Mouse (Mus musculus) bone marrow macrophage, adult 2 months (primary cell): ENCODE data around the gene Clns1a.

Experiments
- CTCF ChIP-seq: IDR thresholded peaks from 2 replicates; pipeline ENCODE4 v1.5.1; 2012; ENCODE audit warnings: low read depth, mild to moderate bottlenecking, low read length, moderate library complexity
- POLR2A ChIP-seq: IDR thresholded peaks from 2 replicates; pipeline ENCODE4 v1.6.1; 2012; ENCODE audit warnings: mild to moderate bottlenecking, low read depth, low read length, borderline replicate concordance

GRCm38 (mm10) chr7:97696133-97696505, 315 bp upstream of the Clns1a start:
- TF ChIP-seq CTCF = no peak
- no peak for TF ChIP-seq POLR2A
